Mouse (Mus musculus): Measurements from ENCODE around the gene Tcn2. TPM values are rescaled to one million over a fixed set of nuclear protein-coding genes. Genes with fewer than 3 reads are reported as not detected.
"Not testable (repeated sequence)": the region's sequence is repeated elsewhere in the genome, so short reads cannot be mapped to it uniquely, and the experiment has no call there.

The Tcn2 gene
- polyA plus RNA-seq, 1 experiment from 2014 or later, result 37.9 TPM

- no peak overlapping the region for H3K27ac ChIP-seq (ENCODE audit: low read depth)
- H3K9me3 ChIP-seq (ENCODE audit: low read depth, low read length), result no peaks in the 10 kb centered on the region
- peak; percentile 15 for DNase-seq
- no peak overlapping the region for H3K9ac ChIP-seq
- no peaks in the 10 kb centered on the region for H3K27me3 ChIP-seq (ENCODE audit: insufficient read depth, low read length)
- H3K4me1 ChIP-seq (ENCODE audit: insufficient read depth), result no peaks in the 10 kb centered on the region
- H3K4me2 ChIP-seq, result no peak overlapping the region
- no peak overlapping the region for H3K4me3 ChIP-seq (ENCODE audit: low read depth, low read length)
- H3K36me3 ChIP-seq (ENCODE audit: insufficient read depth), result peaks cover 69% of the 10 kb centered on the region
- no peak for ATAC-seq (ENCODE audit: insufficient read depth)
- TF ChIP-seq CTCF (IDR thresholded peaks at IDR 0.05; ENCODE audit: low read depth), result peak; percentile 40
- 70% methylated on average over 3 of the region's 3 CpGs for WGBS
Observed at GRCm38 (mm10) chr11:3969837-3970236, 37.9 kb upstream of the Tcn2 start.

DNA sequence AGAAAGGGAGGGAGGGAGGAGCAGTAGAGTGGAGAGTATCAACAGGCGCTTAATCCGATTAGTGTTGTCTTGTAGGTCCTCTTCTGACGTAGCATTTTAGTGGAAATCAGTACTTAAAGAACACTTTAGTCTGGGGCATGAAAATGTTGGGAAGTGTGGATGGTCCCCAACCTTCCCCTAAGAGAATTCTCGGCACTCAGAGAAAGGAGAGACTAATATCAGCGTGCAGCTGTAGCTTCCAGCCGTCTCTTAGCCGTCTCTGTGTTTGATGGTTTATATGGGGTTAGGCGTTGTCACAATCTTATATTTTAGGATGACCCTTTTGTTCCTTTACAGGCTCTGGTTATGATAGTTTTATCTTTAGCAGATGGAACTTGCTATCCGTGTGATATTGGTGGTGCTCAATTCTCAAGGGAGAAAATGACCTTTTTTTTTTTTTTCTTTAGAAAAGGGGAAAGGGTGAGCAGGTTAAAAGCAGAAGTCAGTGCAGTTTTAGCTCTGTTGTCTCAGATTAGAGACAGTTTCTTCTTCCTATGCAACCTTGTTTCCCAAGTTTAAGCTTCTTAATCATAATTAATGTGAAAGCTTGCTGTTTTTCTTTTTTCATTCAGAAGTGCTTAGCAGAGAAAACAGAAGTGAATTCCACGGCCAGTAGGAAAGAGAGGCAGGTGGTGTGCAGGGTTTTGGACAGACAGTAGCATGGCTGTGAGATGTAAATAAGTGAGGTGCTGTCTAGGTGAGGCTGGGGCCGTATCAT is 32.6 kb upstream of the Tcn2 start:
- TF ChIP-seq CTCF (IDR thresholded peaks at IDR 0.05; ENCODE audit: low read depth), result no peak
- no peaks in the 10 kb centered on the region for H3K4me1 ChIP-seq (ENCODE audit: insufficient read depth)
- ATAC-seq (ENCODE audit: insufficient read depth) (no peak), DNase-seq (no peak)
- WGBS, result 13% methylated on average over 11 of the region's 11 CpGs
- no peaks in the 10 kb centered on the region for H3K9me3 ChIP-seq (ENCODE audit: low read depth, low read length)
- 0 out of 2 replicates have a peak overlapping the region, but pooled peaks have one; percentile 68 for H3K27ac ChIP-seq (ENCODE audit: low read depth)
- H3K4me2 ChIP-seq, result peak overlapping the region; percentile 70
- peak overlapping the region; percentile 67 for H3K9ac ChIP-seq
- H3K36me3 ChIP-seq (ENCODE audit: insufficient read depth), result peaks cover 16% of the 10 kb centered on the region
- no peaks in the 10 kb centered on the region for H3K27me3 ChIP-seq (ENCODE audit: insufficient read depth, low read length)
- peak overlapping the region; percentile 79 for H3K4me3 ChIP-seq (ENCODE audit: low read depth, low read length)

- under 1% methylated on average over 31 of the region's 31 CpGs for WGBS
Observed at GRCm38 (mm10) chr11:3963610-3964415, 31.9 kb upstream of the Tcn2 start, which contains the start of gene Pes1. Pes1 (plus strand) TSS chr11:3963975.

GRCm38 (mm10) chr11:3963155-3963554 is 31.2 kb upstream of the Tcn2 start:
- H3K4me1 ChIP-seq (ENCODE audit: insufficient read depth), result no peaks in the 10 kb centered on the region
- no peaks in the 10 kb centered on the region for H3K27me3 ChIP-seq (ENCODE audit: insufficient read depth, low read length)
- 0 out of 2 replicates have a peak, but pooled peaks have one; percentile 21 for ATAC-seq (ENCODE audit: insufficient read depth)
- peak overlapping the region; percentile 68; the same call in 1 of the 2 replicates for H3K27ac ChIP-seq (ENCODE audit: low read depth)
- peaks cover 4% of the 10 kb centered on the region; the same call in 1 of the 2 replicates for H3K36me3 ChIP-seq (ENCODE audit: insufficient read depth)
- 79% methylated on average over 10 of the region's 10 CpGs for WGBS
- peak overlapping the region; percentile 67 for H3K9ac ChIP-seq
- DNase-seq, result no peak
- peak overlapping the region; percentile 79 for H3K4me3 ChIP-seq (ENCODE audit: low read depth, low read length)
- TF ChIP-seq CTCF (IDR thresholded peaks at IDR 0.05; ENCODE audit: low read depth), result no peak
- H3K9me3 ChIP-seq (ENCODE audit: low read depth, low read length), result no peaks in the 10 kb centered on the region
- H3K4me2 ChIP-seq, result peak overlapping the region; percentile 70

More at GRCm38 (mm10) chr11:3963610-3964415, 31.9 kb upstream of the Tcn2 start, which contains the start of gene Pes1:
- DNase-seq (peak; percentile 94), ATAC-seq (ENCODE audit: insufficient read depth) (peak; percentile 95)
- H3K27me3 ChIP-seq (ENCODE audit: insufficient read depth, low read length), result no peaks in the 10 kb centered on the region
- no peaks in the 10 kb centered on the region for H3K9me3 ChIP-seq (ENCODE audit: low read depth, low read length)
- 0 out of 2 replicates have a peak, but pooled peaks have one; percentile 12 for TF ChIP-seq CTCF (IDR thresholded peaks at IDR 0.05; ENCODE audit: low read depth)
- peak within 1 kb of the TSS; percentile 70 for H3K4me2 ChIP-seq
- peaks cover 9% of the 10 kb centered on the region; the same call in 1 of the 2 replicates for H3K36me3 ChIP-seq (ENCODE audit: insufficient read depth)
- peak within 1 kb of the TSS; percentile 79 for H3K4me3 ChIP-seq (ENCODE audit: low read depth, low read length)
- no peaks in the 10 kb centered on the region for H3K4me1 ChIP-seq (ENCODE audit: insufficient read depth)
- H3K27ac ChIP-seq (ENCODE audit: low read depth), result peak within 1 kb of the TSS; percentile 68
- peak within 1 kb of the TSS; percentile 67 for H3K9ac ChIP-seq

- Histone ChIP-seq H3K4me2 (no peak overlapping the region), H3K27me3 (ENCODE audit: insufficient read depth, low read length) (no peaks in the 10 kb centered on the region), H3K36me3 (ENCODE audit: insufficient read depth) (no peaks in the 10 kb centered on the region), H3K27ac (ENCODE audit: low read depth) (no peak overlapping the region), H3K4me1 (ENCODE audit: insufficient read depth) (no peaks in the 10 kb centered on the region), H3K9ac (no peak overlapping the region), H3K9me3 (ENCODE audit: low read depth, low read length) (no peaks in the 10 kb centered on the region), H3K4me3 (ENCODE audit: low read depth, low read length) (no peak overlapping the region)
- ATAC-seq (ENCODE audit: insufficient read depth) (no peak), DNase-seq (no peak)
- 68% methylated on average over 3 of the region's 3 CpGs for WGBS
- TF ChIP-seq CTCF (IDR thresholded peaks at IDR 0.05; ENCODE audit: low read depth), result no peak
Observed at GRCm38 (mm10) chr11:3961761-3962160, 29.8 kb upstream of the Tcn2 start.

- Histone ChIP-seq H3K9me3 (ENCODE audit: low read depth, low read length) (no peaks in the 10 kb centered on the region), H3K9ac (no peak overlapping the region), H3K4me3 (ENCODE audit: low read depth, low read length) (no peak overlapping the region), H3K4me1 (ENCODE audit: insufficient read depth) (no peaks in the 10 kb centered on the region), H3K4me2 (no peak overlapping the region), H3K27ac (ENCODE audit: low read depth) (no peak overlapping the region), H3K27me3 (ENCODE audit: insufficient read depth, low read length) (no peaks in the 10 kb centered on the region), H3K36me3 (ENCODE audit: insufficient read depth) (no peaks in the 10 kb centered on the region)
- no peak for ATAC-seq (ENCODE audit: insufficient read depth)
- no peak for TF ChIP-seq CTCF (IDR thresholded peaks at IDR 0.05; ENCODE audit: low read depth)
- 24% methylated on average over 1 of the region's 2 CpGs for WGBS
- DNase-seq, result no peak
Observed at GRCm38 (mm10) chr11:3960901-3961300, 28.9 kb upstream of the Tcn2 start.

DNA sequence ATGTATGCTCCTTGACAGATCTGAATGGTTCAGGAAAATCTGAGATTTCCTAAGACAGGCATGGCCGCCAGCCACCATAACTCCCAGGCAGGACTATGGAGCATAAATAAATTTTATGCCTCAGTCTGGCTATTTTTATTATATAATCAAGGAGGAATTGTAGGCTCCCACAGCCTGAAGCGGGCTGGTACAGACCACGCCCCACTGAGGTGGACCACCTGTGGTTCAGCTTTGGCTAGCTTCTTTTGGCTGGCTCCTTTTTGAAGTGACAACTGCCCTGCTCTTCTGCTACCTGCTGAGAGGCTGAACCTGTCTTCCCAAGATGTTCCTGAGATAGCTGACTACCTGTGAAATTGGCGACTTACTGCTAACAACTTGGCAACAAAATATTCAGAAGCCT is 23.4 kb upstream of the Tcn2 start:
- not testable (repeated sequence) for H3K36me3 ChIP-seq (ENCODE audit: insufficient read depth); H3K4me3 ChIP-seq (ENCODE audit: low read depth, low read length); DNase-seq; H3K9me3 ChIP-seq (ENCODE audit: low read depth, low read length); H3K4me2 ChIP-seq; H3K4me1 ChIP-seq (ENCODE audit: insufficient read depth); H3K27me3 ChIP-seq (ENCODE audit: insufficient read depth, low read length); H3K9ac ChIP-seq; ATAC-seq (ENCODE audit: insufficient read depth); H3K27ac ChIP-seq (ENCODE audit: low read depth)
- 71% methylated on average over 4 of the region's 4 CpGs for WGBS

GRCm38 (mm10) chr11:3954876-3955275 is 22.9 kb upstream of the Tcn2 start:
- not testable (repeated sequence) for H3K9me3 ChIP-seq (ENCODE audit: low read depth, low read length); H3K4me3 ChIP-seq (ENCODE audit: low read depth, low read length); ATAC-seq (ENCODE audit: insufficient read depth); DNase-seq; H3K27ac ChIP-seq (ENCODE audit: low read depth); H3K4me1 ChIP-seq (ENCODE audit: insufficient read depth); H3K9ac ChIP-seq; H3K4me2 ChIP-seq; H3K36me3 ChIP-seq (ENCODE audit: insufficient read depth); H3K27me3 ChIP-seq (ENCODE audit: insufficient read depth, low read length)
- 84% methylated on average over 5 of the region's 5 CpGs for WGBS
